ENCODE assay signal across 14 mouse cellular contexts in genomic region chr14:25392412-25392811, GRCm38 (mm10).
A peak's percentile ranks its signal among the peaks of the same experiment; 100 is the strongest.
DNase-seq lines count a peak whose midpoint lies in the region; ATAC-seq and TF ChIP-seq lines count a peak whose summit lies in the region.
"Had no signal": no experiment of that assay in that cellular context is flagged by ENCODE, and none has a peak within 500 bp of the region (broad histone marks: within the 10 kb centered on the region; RNA-seq: fewer than 3 reads in every experiment).

No protein-coding gene starts in this region.

- in situ Hi-C loops in CH12.LX (cut with MboI; ENCODE audit: low pct_ligation_motif_present, low pct_unique_long_range_greater_than_20kb, low sequenced_read_pairs), result no loop called here

- TF ChIP-seq RAD21 in CH12.LX (IDR thresholded peaks at IDR 0.05; ENCODE audit: low read depth, low read length), result no peak

- TF ChIP-seq POLR2A in CH12.LX (IDR thresholded peaks at IDR 0.05; ENCODE audit: low read depth, low read length), result no peak

- peak; percentile 77 for DNase-seq in CH12.LX (ENCODE audit: extremely low read depth)
- DNase-seq in c-Kit-negative CD71-positive TER-119-positive erythroid progenitor cells, embryonic 14.5 days (ENCODE audit: low read depth, low spot score), result peak; percentile 74
- peak; percentile 63 to 80 (median 63) for DNase-seq in liver, embryonic 14.5 days (ENCODE audit: low read depth in 3 of 3, low spot score in 3 of 3)
- DNase-seq in splenic B cell, adult 2 months (ENCODE audit: low read depth, low spot score), result peak; percentile 77
- DNase-seq in thymus, postnatal 4 days, result no peak
- DNase-seq: adrenal gland, adult 8-10 months; cerebellum, adult 9-11 months; kidney, adult 8-10 months; right cerebral cortex, adult 18-20 months; thymus, adult 2 months had no signal

- no peaks in the 10 kb centered on the region for H3K27me3 ChIP-seq in CH12.LX (replicated peaks)
- H3K27me3 ChIP-seq in liver, embryonic 14.5 days (ENCODE audit: control insufficient read depth, insufficient read depth, low read length), result no peaks in the 10 kb centered on the region
- H3K27me3 ChIP-seq in splenic B cell, adult 2 months (ENCODE audit: control insufficient read depth, insufficient read depth, low read length, poor library complexity, severe bottlenecking), result no peaks in the 10 kb centered on the region
- H3K27me3 ChIP-seq in forebrain, embryonic 13.5 days, result no peaks in the 10 kb centered on the region
- no peaks in the 10 kb centered on the region for H3K27me3 ChIP-seq in intestine, postnatal 0 days (replicated peaks; ENCODE audit: control insufficient read depth, insufficient read depth, low read length)
- H3K27me3 ChIP-seq: hindbrain, embryonic 15.5 days had no signal

- H3K4me3 ChIP-seq in CH12.LX (replicated peaks in 1 of 3; ENCODE audit: low read depth in 2 of 3, low read length in 2 of 3, poor library complexity in 1 of 3), result no peak overlapping the region
- no peak overlapping the region for H3K4me3 ChIP-seq in liver, embryonic 14.5 days (ENCODE audit: insufficient read depth in 1 of 2, low read depth in 2 of 2, low read length in 2 of 2)
- H3K4me3 ChIP-seq in forebrain, embryonic 13.5 days, result no peak overlapping the region
- no peak overlapping the region for H3K4me3 ChIP-seq in intestine, postnatal 0 days (ENCODE audit: low read depth, low read length)
- H3K4me3 ChIP-seq: hindbrain, embryonic 15.5 days; layer of hippocampus, adult 2 months had no signal

- no peaks in the 10 kb centered on the region for H3K36me3 ChIP-seq in CH12.LX (replicated peaks in 1 of 2; ENCODE audit: control insufficient read depth in 1 of 2, insufficient read depth in 1 of 2, low read length in 1 of 2)
- H3K36me3 ChIP-seq in liver, embryonic 14.5 days (replicated peaks; ENCODE audit: control insufficient read depth, insufficient read depth, low read depth), result no peaks in the 10 kb centered on the region
- H3K36me3 ChIP-seq in splenic B cell, adult 2 months (ENCODE audit: control insufficient read depth, insufficient read depth, low read length, poor library complexity, severe bottlenecking), result no peaks in the 10 kb centered on the region
- H3K36me3 ChIP-seq in forebrain, embryonic 13.5 days (ENCODE audit: poor library complexity, severe bottlenecking), result no peaks in the 10 kb centered on the region
- H3K36me3 ChIP-seq in intestine, postnatal 0 days (ENCODE audit: control insufficient read depth, insufficient read depth), result no peaks in the 10 kb centered on the region
- H3K36me3 ChIP-seq: hindbrain, embryonic 15.5 days had no signal

- H3K27ac ChIP-seq in CH12.LX (ENCODE audit: insufficient read depth, low read depth), result no peak overlapping the region
- H3K27ac ChIP-seq in liver, embryonic 14.5 days, result no peak overlapping the region
- no peak overlapping the region for H3K27ac ChIP-seq in forebrain, embryonic 13.5 days
- H3K27ac ChIP-seq in intestine, postnatal 0 days (ENCODE audit: low read depth, low read length), result no peak overlapping the region
- H3K27ac ChIP-seq: hindbrain, embryonic 15.5 days; layer of hippocampus, adult 2 months had no signal

- no peak overlapping the region for H3K9ac ChIP-seq in CH12.LX (ENCODE audit: insufficient read depth, low read depth)
- no peak overlapping the region for H3K9ac ChIP-seq in liver, embryonic 14.5 days (replicated peaks)
- H3K9ac ChIP-seq in forebrain, embryonic 13.5 days, result no peak overlapping the region
- no peak overlapping the region for H3K9ac ChIP-seq in intestine, postnatal 0 days (ENCODE audit: low read depth, low read length)
- H3K9ac ChIP-seq: hindbrain, embryonic 15.5 days had no signal

- dilution Hi-C loops in CH12.LX (cut with MboI; ENCODE audit: extremely low pct_ligation_motif_present, extremely low pct_unique_long_range_greater_than_20kb, low sequenced_read_pairs), result no loop called here

- no peak for TF ChIP-seq CTCF in CH12.LX (conservative IDR thresholded peaks at IDR 0.05 in 1 of 2, IDR thresholded peaks at IDR 0.05 in 1 of 2; ENCODE audit: low read depth in 2 of 2, low read length in 2 of 2)
- TF ChIP-seq CTCF in liver, embryonic 14.5 days (IDR thresholded peaks at IDR 0.05; ENCODE audit: low read depth), result no peak
- no peak for TF ChIP-seq CTCF in intestine, postnatal 0 days (IDR thresholded peaks at IDR 0.05; ENCODE audit: low read depth)

- no peak overlapping the region for H3K4me2 ChIP-seq in CH12.LX (ENCODE audit: insufficient read depth, low read depth, poor library complexity, severe bottlenecking)
- no peak overlapping the region for H3K4me2 ChIP-seq in liver, embryonic 14.5 days (ENCODE audit: low read depth)
- H3K4me2 ChIP-seq in forebrain, embryonic 13.5 days, result no peak overlapping the region
- H3K4me2 ChIP-seq in intestine, postnatal 0 days (replicated peaks; ENCODE audit: low read depth), result no peak overlapping the region
- H3K4me2 ChIP-seq: hindbrain, embryonic 15.5 days had no signal

- no peaks in the 10 kb centered on the region for H3K9me3 ChIP-seq in CH12.LX (replicated peaks; ENCODE audit: low read length)
- H3K9me3 ChIP-seq in liver, embryonic 14.5 days (ENCODE audit: control insufficient read depth, low read length), result no peaks in the 10 kb centered on the region
- no peaks in the 10 kb centered on the region for H3K9me3 ChIP-seq in forebrain, embryonic 13.5 days (replicated peaks)
- H3K9me3 ChIP-seq in intestine, postnatal 0 days (ENCODE audit: control insufficient read depth), result no peaks in the 10 kb centered on the region
- H3K9me3 ChIP-seq: hindbrain, embryonic 15.5 days had no signal

- TF ChIP-seq EP300 in CH12.LX (IDR thresholded peaks at IDR 0.05; ENCODE audit: low read length), result no peak
- no peak for TF ChIP-seq EP300 in liver, embryonic 14.5 days (IDR thresholded peaks at IDR 0.05; ENCODE audit: low read depth)

- no peaks in the 10 kb centered on the region for H3K79me2 ChIP-seq in CH12.LX (replicated peaks; ENCODE audit: control insufficient read depth, extremely low read depth, insufficient read depth, poor library complexity, severe bottlenecking)

- 45% methylated on average over 6 of the region's 6 CpGs for WGBS in liver, embryonic 14.5 days (ENCODE audit: insufficient replicate concordance)
- WGBS in forebrain, embryonic 13.5 days, result 79% methylated on average over 6 of the region's 6 CpGs
- 63% methylated on average over 6 of the region's 6 CpGs for WGBS in intestine, postnatal 0 days

- ATAC-seq in liver, embryonic 14.5 days (ENCODE audit: insufficient read depth), result peak; percentile 9; the same call in 1 of the 2 replicates
- ATAC-seq in forebrain, embryonic 13.5 days, result no peak
- no peak for ATAC-seq in intestine, postnatal 0 days

- H3K4me1 ChIP-seq in CH12.LX (ENCODE audit: control insufficient read depth in 1 of 2, insufficient read depth in 2 of 2), result peaks cover 15 to 63% of the 10 kb centered on the region in 2 experiments
- H3K4me1 ChIP-seq in liver, embryonic 14.5 days (replicated peaks; ENCODE audit: control insufficient read depth in 2 of 2, insufficient read depth in 2 of 2, low read length in 1 of 2), result peaks cover 16 to 19% of the 10 kb centered on the region in 2 experiments
- peaks cover 29% of the 10 kb centered on the region for H3K4me1 ChIP-seq in forebrain, embryonic 13.5 days
- no peaks in the 10 kb centered on the region for H3K4me1 ChIP-seq in intestine, postnatal 0 days (replicated peaks; ENCODE audit: control insufficient read depth, insufficient read depth, low read length)

TF ChIP-seq in CH12.LX, 34 proteins besides CTCF, POLR2A, EP300 and RAD21:
- TF ChIP-seq ZMIZ1 (IDR thresholded peaks at IDR 0.05; ENCODE audit: low read depth, low read length), result no peak
- no peak for TF ChIP-seq TBP (conservative IDR thresholded peaks at IDR 0.05; ENCODE audit: low read depth, low read length)
- no peak for TF ChIP-seq TCF12 (IDR thresholded peaks at IDR 0.05; ENCODE audit: low read depth, low read length)
- TF ChIP-seq JUND (conservative IDR thresholded peaks at IDR 0.05; ENCODE audit: low read depth, low read length), result no peak
- no peak for TF ChIP-seq ZNF384 (IDR thresholded peaks at IDR 0.05; ENCODE audit: low read depth, low read length)
- TF ChIP-seq NRF1 (IDR thresholded peaks at IDR 0.05; ENCODE audit: low read depth, low read length), result no peak
- TF ChIP-seq USF1 (IDR thresholded peaks at IDR 0.05; ENCODE audit: low read depth, low read length), result no peak
- TF ChIP-seq USF2 (conservative IDR thresholded peaks at IDR 0.05; ENCODE audit: low read depth, low read length), result no peak
- TF ChIP-seq KAT2A (IDR thresholded peaks at IDR 0.05; ENCODE audit: insufficient replicate concordance, low read length), result no peak
